Mouse (Mus musculus): ENCODE measurements around the gene Pisd. TPM values are rescaled to one million over a fixed set of nuclear protein-coding genes. Genes with fewer than 3 reads are reported as not detected.
A peak's percentile ranks its signal among the peaks of the same experiment; 100 is the strongest.
"Not testable (repeated sequence)": the region's sequence is repeated elsewhere in the genome, so short reads cannot be mapped to it uniquely, and the experiment has no call there.

Gene Pisd
- total RNA-seq, 2 experiments from 2014 or later, result 51.9 to 66.8 TPM

GRCm38 (mm10) chr5:32745705-32746655 lies 39.5 kb downstream of the Pisd start:
- peak; percentile 86 to 88 for DNase-seq

GRCm38 (mm10) chr5:32742149-32742548 lies 43.3 kb downstream of the Pisd start:
- DNase-seq, result peak in 1 of 2 experiments; percentile 16

GRCm38 (mm10) chr5:32741377-32741776 lies 44.1 kb downstream of the Pisd start:
- not testable (repeated sequence) for DNase-seq

- DNase-seq, result not testable (repeated sequence)
These were observed 44.6 kb downstream of the Pisd start for GRCm38 (mm10) chr5:32740850-32741249.

- DNase-seq, result no peak
These were observed 45.3 kb downstream of the Pisd start for GRCm38 (mm10) chr5:32740138-32740537.

GRCm38 (mm10) chr5:32736770-32737169 lies 48.7 kb downstream of the Pisd start:
- DNase-seq, result not testable (repeated sequence)

GRCm38 (mm10) chr5:32735779-32736178 lies 49.7 kb downstream of the Pisd start:
- DNase-seq, result peak in 1 of 2 experiments; percentile 39

GRCm38 (mm10) chr5:32733892-32734291 lies 51.6 kb downstream of the Pisd start:
- DNase-seq, result not testable (repeated sequence)

GRCm38 (mm10) chr5:32728851-32729250 lies 56.6 kb downstream of the Pisd start:
- no peak for DNase-seq

- DNase-seq, result no peak
These were observed 57.1 kb downstream of the Pisd start for GRCm38 (mm10) chr5:32728300-32728699.

GRCm38 (mm10) chr5:32725397-32725796 lies 60.0 kb downstream of the Pisd start:
- DNase-seq, result not testable (repeated sequence)

- DNase-seq, result no peak
These were observed 61.5 kb downstream of the Pisd start for GRCm38 (mm10) chr5:32723981-32724380.

GRCm38 (mm10) chr5:32722711-32723110 lies 62.7 kb downstream of the Pisd start:
- not testable (repeated sequence) for DNase-seq

- no peak for DNase-seq
These were observed 63.2 kb downstream of the Pisd start for GRCm38 (mm10) chr5:32722263-32722662.

- DNase-seq, result no peak
These were observed 64.1 kb downstream of the Pisd start for GRCm38 (mm10) chr5:32721316-32721715.

- DNase-seq, result no peak
These were observed 65.0 kb downstream of the Pisd start for GRCm38 (mm10) chr5:32720416-32720815.

- DNase-seq, result no peak
These were observed 66.5 kb downstream of the Pisd start for GRCm38 (mm10) chr5:32718916-32719315.

- no peak for DNase-seq
These were observed 67.7 kb downstream of the Pisd start for GRCm38 (mm10) chr5:32717726-32718125.

- peak; percentile 82 to 87 for DNase-seq
These were observed 71.6 kb downstream of the Pisd start for GRCm38 (mm10) chr5:32713703-32714467.

- no peak for DNase-seq
These were observed 72.3 kb downstream of the Pisd start for GRCm38 (mm10) chr5:32713042-32713702.

- DNase-seq, result no peak
These were observed 73.0 kb downstream of the Pisd start for GRCm38 (mm10) chr5:32712221-32713041.
